Mouse (Mus musculus) forebrain, embryonic 14.5 days (tissue): ENCODE measurements at regions not wholly inside any gene's neighbourhood (a gene's known extent, or its start where the extent isn't known, plus 50 kb on each side); places are given as distances from the start of the nearest gene placed in this dataset.

ENCODE experiments used
- ATAC-seq: fragments of 200-750 bp; cut with Nextera tagmentation; 2 replicates; pipeline ENCODE4 v1.8.0; 2017; ENCODE audit warnings: mild to moderate bottlenecking, moderate library complexity
- DNase-seq: peaks from one replicate; pipeline ENCODE4 v3.0.0-alpha.2; 2015; ENCODE audit warnings: low spot score
- H3K27ac ChIP-seq: fragments of 300-500 bp; sonication (generic); 2 replicates; pipeline ENCODE4 v1.5.1; 2014; ENCODE audit warnings: low read depth, mild to moderate bottlenecking, control low read depth, low read length, moderate library complexity
- H3K27me3 ChIP-seq: fragments of 300-500 bp; sonication (generic); replicated peaks from 2 replicates; pipeline ENCODE4 v1.6.1; 2014; ENCODE audit warnings: low read length, control low read depth, mixed read lengths; ENCODE audit not compliant: control insufficient read depth, insufficient read depth
- H3K36me3 ChIP-seq: fragments of 300-500 bp; sonication (generic); 2 replicates; pipeline ENCODE4 v1.6.1; 2014; ENCODE audit warnings: low read length, control low read depth; ENCODE audit not compliant: control insufficient read depth, insufficient read depth
- H3K4me1 ChIP-seq: fragments of 300-500 bp; sonication (generic); 2 replicates; pipeline ENCODE4 v1.6.1; 2014; ENCODE audit warnings: antibody characterized with exemption, low read length, control low read depth; ENCODE audit not compliant: control insufficient read depth, insufficient read depth
- H3K4me2 ChIP-seq: fragments of 300-500 bp; sonication (generic); 2 replicates; pipeline ENCODE4 v1.6.1; 2014; ENCODE audit warnings: mild to moderate bottlenecking, control low read depth, low read length
- H3K4me3 ChIP-seq: fragments of 300-500 bp; sonication (generic); 2 replicates; pipeline ENCODE4 v1.5.1; 2014; ENCODE audit warnings: low read depth, low read length, control low read depth
- H3K9ac ChIP-seq: fragments of 300-500 bp; sonication (generic); 2 replicates; pipeline ENCODE4 v1.6.1; 2014; ENCODE audit warnings: mild to moderate bottlenecking, low read length, control low read depth, moderate library complexity
- H3K9me3 ChIP-seq: fragments of 300-500 bp; sonication (generic); replicated peaks from 2 replicates; pipeline ENCODE4 v1.6.1; 2016; ENCODE audit warnings: low read length, control low read depth, mixed read lengths; ENCODE audit not compliant: control insufficient read depth
- WGBS: fragments of 180-500 bp; shearing (Covaris S2); extraction: QIAGEN DNeasy Blood & Tissue Kit; methylation state at CpG from one replicate; pipeline ENCODE4 v1.1.7; 2014; 5-methylcytosine and 5-hydroxymethylcytosine counted together

DNA sequence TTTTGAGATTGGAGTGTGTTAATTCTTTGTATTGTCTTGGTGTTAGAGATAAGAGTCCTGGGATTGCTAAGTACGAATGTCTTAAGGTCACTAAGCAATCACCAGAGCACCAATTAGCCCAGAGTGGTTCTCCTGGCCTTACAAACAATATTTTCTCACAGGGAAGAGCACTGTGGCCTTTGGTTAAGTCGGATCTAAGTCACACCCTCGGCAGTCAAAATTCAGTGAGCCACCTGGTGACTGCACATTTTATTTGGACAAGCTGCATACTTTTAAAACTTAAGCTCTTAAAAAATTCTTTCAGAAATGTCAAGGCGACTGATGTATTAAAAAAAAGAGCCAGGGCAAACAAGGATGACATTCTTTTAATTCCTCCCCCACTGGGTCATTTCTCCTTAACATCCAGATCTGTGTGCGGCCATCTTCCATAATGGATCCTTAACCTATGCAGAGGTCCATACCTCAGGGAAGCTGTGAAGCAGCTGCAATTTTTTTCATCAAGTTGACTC is 60.9 kb upstream of the Foxa2 start:
- H3K9me3 ChIP-seq = no peaks in the 10 kb centered on the region
- H3K4me1 ChIP-seq = no peaks in the 10 kb centered on the region
- H3K27ac ChIP-seq = no peak overlapping the region
- WGBS = 64% methylated on average over 5 of the region's 5 CpGs
- H3K4me3 ChIP-seq = no peak overlapping the region
- H3K4me2 ChIP-seq = no peak overlapping the region
- H3K27me3 ChIP-seq = no peaks in the 10 kb centered on the region
- DNase-seq = no peak
- no peak for ATAC-seq
- no peaks in the 10 kb centered on the region for H3K36me3 ChIP-seq
- H3K9ac ChIP-seq = no peak overlapping the region

DNA sequence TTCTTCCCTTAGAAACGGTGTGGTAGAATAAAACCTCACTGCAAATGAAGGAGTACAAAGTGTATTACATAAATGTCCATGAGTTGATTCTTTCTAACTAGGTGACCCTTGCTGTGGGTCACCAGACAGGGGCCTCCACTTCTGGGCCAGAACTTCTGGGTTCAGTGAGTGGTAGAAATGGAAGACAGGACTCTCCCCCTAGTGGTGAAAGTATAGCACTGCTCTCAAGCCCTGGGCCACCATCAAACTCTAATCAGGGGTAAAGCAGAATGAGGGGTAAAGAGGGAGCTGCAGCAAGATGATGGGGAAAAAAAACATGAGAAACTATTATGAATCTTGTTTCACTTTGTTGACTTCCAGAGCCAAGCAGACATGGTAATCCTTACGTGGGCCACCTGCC is 63.4 kb upstream of the Foxa2 start:
- no peaks in the 10 kb centered on the region for H3K9me3 ChIP-seq
- 55% methylated on average over 2 of the region's 2 CpGs for WGBS
- H3K4me1 ChIP-seq = no peaks in the 10 kb centered on the region
- H3K4me2 ChIP-seq = no peak overlapping the region
- H3K27me3 ChIP-seq = no peaks in the 10 kb centered on the region
- H3K4me3 ChIP-seq = no peak overlapping the region
- no peaks in the 10 kb centered on the region for H3K36me3 ChIP-seq
- ATAC-seq (no peak), DNase-seq (peak; percentile 28)
- no peak overlapping the region for H3K27ac ChIP-seq
- no peak overlapping the region for H3K9ac ChIP-seq

DNA sequence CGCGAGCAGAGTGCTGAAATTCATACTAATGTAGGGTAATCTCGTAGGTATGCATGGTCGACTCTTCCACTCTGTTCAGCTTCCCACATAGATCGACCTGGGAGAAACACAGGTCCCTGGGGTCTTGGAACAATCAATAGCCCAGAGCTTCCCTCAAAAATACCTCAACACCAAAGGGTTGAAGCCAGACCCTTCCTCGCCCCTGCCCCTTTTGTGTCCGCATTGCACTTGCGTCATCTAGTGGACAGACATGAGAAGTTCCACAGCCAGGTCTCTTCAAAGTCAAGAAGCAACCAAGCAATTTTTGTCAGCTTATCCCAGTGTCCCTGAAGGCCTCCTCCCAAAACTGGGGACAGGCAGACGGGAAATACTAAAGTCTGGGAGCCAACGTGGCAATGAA is 65.1 kb upstream of the Foxa2 start:
- WGBS = 22% methylated on average over 10 of the region's 10 CpGs
- Histone ChIP-seq H3K9ac (no peak overlapping the region), H3K9me3 (no peaks in the 10 kb centered on the region), H3K27me3 (no peaks in the 10 kb centered on the region), H3K4me2 (0 out of 2 replicates have a peak overlapping the region, but pooled peaks have one; percentile 26), H3K4me1 (no peaks in the 10 kb centered on the region), H3K4me3 (no peak overlapping the region), H3K36me3 (no peaks in the 10 kb centered on the region), H3K27ac (no peak overlapping the region)
- peak; percentile 47 for DNase-seq
- ATAC-seq = peak; percentile 13; the same call in 1 of the 2 replicates

DNA sequence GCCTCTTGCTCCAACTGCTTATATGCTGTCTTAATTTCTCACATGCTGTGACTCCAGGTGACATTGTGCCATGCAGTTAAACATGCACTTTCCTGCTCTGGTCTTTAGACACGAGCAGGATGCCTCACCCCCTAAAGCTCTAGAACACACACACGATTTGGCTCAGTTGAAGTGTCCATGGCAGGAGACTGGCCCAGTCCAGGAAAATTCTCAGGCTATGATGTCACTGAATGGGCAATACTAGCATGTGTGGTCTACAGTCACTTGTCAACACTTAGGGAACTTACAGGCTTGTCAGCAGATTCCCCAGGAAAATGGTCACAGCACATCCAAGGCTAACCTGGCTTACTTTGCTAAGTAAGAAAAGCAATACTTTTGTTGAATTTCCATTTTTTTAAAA is 66.4 kb upstream of the Foxa2 start:
- no peaks in the 10 kb centered on the region for H3K4me1 ChIP-seq

DNA sequence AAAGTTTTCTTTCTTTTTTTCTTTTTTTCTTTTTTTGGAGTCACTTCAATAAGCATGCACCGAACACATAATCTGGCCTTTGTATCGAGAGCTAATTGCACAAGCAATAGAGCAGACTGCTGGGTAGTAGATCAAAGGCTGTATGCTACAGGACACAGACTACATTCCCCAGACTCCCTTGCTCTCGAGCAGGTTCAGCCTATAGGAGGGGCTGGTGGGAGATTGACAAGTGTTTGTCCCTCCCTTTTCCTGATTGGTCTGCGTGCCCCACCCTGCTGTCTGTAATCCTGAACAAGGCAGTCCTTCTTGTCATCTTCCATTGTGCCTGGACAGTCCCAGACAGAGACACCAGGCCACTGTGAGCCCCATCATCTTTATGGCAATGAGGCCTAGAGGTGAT is 67.8 kb upstream of the Foxa2 start:
- Histone ChIP-seq H3K9me3 (no peaks in the 10 kb centered on the region), H3K27me3 (no peaks in the 10 kb centered on the region), H3K36me3 (no peaks in the 10 kb centered on the region), H3K27ac (no peak overlapping the region), H3K4me1 (no peaks in the 10 kb centered on the region), H3K4me3 (no peak overlapping the region), H3K9ac (no peak overlapping the region), H3K4me2 (no peak overlapping the region)
- ATAC-seq = peak; percentile 86
- WGBS = 15% methylated on average over 4 of the region's 4 CpGs
- peak; percentile 53 for DNase-seq

More for the DNA sequence above, 66.4 kb upstream of the Foxa2 start:
- no peak overlapping the region for H3K4me2 ChIP-seq
- H3K27ac ChIP-seq = no peak overlapping the region
- ATAC-seq (no peak), DNase-seq (no peak)
- no peaks in the 10 kb centered on the region for H3K27me3 ChIP-seq
- 70% methylated on average over 2 of the region's 2 CpGs for WGBS
- H3K36me3 ChIP-seq = no peaks in the 10 kb centered on the region
- H3K4me3 ChIP-seq = no peak overlapping the region
- no peaks in the 10 kb centered on the region for H3K9me3 ChIP-seq
- no peak overlapping the region for H3K9ac ChIP-seq

DNA sequence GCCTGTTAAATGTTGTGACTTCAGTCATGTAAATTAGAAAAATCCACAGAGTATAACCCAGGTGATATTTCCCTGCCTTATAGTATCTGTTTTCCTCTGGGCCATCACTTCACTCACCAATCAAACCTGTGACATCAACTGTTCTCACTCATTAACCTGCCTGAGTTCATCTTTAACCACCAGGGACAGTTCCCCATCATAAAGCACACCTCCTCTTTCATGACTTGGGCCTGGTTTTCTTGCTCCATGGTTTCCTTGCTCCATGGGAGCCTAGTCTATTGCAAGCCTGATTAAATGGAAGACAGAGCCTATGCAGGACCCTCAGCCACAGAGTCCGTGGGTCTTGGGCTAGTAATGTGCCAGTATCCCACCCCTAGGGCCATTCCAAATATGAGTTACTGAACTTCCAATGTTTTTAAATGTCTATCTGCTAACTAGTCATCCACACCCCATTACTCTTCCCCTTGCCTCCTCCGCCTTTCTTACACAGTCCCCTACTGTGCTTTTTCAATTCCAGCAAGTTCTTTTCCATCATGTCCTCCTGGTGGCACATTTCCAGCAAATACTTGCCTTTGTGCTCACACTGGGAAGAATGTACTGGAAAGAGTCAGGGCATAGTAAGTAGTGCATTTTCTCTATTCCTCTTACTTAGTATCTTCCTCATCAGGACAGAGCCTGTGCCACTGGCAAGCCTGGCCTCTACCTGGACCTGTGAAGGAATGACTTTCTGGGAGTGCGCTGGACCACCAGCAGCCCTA is 69.4 kb upstream of the Foxa2 start:
- H3K27ac ChIP-seq = no peak overlapping the region
- no peaks in the 10 kb centered on the region for H3K9me3 ChIP-seq
- no peaks in the 10 kb centered on the region for H3K27me3 ChIP-seq
- no peak overlapping the region for H3K9ac ChIP-seq
- no peak overlapping the region for H3K4me3 ChIP-seq
- WGBS = 75% methylated on average over 3 of the region's 3 CpGs
- H3K36me3 ChIP-seq = no peaks in the 10 kb centered on the region
- DNase-seq (no peak), ATAC-seq (no peak)
- no peak overlapping the region for H3K4me2 ChIP-seq
- H3K4me1 ChIP-seq = no peaks in the 10 kb centered on the region

DNA sequence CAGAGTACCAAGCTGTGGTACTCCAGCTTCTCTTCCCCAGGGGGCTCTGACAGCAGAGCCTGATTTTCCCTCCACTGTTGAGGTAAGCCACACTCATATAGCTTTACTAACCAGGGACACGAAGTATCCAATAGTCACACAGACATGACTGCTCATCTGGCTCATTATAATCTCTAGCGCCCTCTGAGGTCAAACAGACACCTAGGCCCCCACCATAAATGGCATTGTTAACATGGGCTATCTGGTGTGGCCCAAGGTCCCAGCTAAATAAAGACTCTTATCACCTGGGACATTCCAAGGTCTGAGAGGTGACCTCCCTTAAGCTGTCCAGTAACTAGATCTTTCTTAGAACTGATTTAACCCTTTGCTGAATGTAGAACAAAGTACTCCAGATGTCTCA is 70.7 kb upstream of the Foxa2 start:
- DNase-seq (no peak), ATAC-seq (no peak)
- WGBS = 54% methylated on average over 2 of the region's 2 CpGs
- no peak overlapping the region for H3K4me3 ChIP-seq
- no peaks in the 10 kb centered on the region for H3K4me1 ChIP-seq
- H3K36me3 ChIP-seq = no peaks in the 10 kb centered on the region
- no peak overlapping the region for H3K9ac ChIP-seq
- H3K27ac ChIP-seq = no peak overlapping the region
- no peaks in the 10 kb centered on the region for H3K27me3 ChIP-seq
- no peaks in the 10 kb centered on the region for H3K9me3 ChIP-seq
- no peak overlapping the region for H3K4me2 ChIP-seq

DNA sequence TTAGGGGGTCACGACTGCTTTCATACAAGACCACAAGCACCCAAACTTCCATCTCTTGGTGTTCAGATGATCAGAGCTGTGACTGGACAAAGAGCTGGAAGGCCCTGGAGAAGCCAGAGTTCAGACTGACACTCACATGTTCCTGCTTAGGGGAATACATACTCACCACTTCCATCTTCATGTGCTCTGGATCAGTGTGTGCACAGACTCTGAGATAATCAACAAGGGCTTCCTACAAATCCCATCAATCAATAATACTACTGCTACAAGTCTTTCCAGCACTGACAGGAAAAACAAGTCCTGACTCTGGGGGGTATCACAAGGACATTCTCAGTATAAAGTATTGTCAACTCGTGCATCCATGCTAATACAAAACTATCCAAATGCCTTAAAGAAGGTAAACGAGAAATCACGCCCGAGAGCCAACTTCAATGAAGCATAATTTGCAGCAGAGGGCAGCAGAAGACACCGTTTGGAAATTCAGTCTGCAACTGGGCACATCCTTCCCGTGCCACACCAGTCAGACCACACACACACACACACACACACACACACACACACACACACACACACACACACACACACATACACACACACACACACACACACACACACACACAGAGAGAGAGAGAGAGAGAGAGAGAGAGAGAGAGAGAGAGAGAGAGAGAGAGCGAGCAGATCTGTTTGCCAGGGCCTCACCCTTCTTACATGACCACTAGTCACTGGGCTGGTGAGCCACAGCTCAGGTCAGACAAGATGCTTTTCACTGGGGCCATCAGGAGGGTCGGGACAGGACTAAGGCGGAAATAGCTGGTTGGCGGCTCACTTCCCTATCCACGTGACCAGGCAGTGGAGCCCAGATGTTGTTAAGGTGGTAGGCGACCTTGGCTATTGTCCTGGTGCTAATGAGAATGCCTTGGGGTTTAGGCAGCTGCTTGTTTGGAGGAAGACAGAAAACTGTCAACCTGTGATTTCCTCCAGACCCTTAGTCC is 75.4 kb upstream of the Foxa2 start:
- H3K27ac ChIP-seq = no peak overlapping the region
- H3K27me3 ChIP-seq = no peaks in the 10 kb centered on the region
- no peaks in the 10 kb centered on the region for H3K9me3 ChIP-seq
- no peak overlapping the region for H3K4me2 ChIP-seq
- no peaks in the 10 kb centered on the region for H3K36me3 ChIP-seq
- 38% methylated on average over 13 of the region's 13 CpGs for WGBS
- peak; percentile 73 for ATAC-seq
- DNase-seq = peak; percentile 66
- no peaks in the 10 kb centered on the region for H3K4me1 ChIP-seq
- no peak overlapping the region for H3K4me3 ChIP-seq
- H3K9ac ChIP-seq = no peak overlapping the region
